Mouse (Mus musculus): ENCODE results near the gene Cic.

The Cic gene

GRCm38 (mm10) chr7:25267301-25267750, at the start of gene Cic:
Cic (plus strand) TSS chr7:25267704.
- peak; percentile 95 to 96 for DNase-seq (ENCODE audit: low spot score in 2 of 2)

DNA sequence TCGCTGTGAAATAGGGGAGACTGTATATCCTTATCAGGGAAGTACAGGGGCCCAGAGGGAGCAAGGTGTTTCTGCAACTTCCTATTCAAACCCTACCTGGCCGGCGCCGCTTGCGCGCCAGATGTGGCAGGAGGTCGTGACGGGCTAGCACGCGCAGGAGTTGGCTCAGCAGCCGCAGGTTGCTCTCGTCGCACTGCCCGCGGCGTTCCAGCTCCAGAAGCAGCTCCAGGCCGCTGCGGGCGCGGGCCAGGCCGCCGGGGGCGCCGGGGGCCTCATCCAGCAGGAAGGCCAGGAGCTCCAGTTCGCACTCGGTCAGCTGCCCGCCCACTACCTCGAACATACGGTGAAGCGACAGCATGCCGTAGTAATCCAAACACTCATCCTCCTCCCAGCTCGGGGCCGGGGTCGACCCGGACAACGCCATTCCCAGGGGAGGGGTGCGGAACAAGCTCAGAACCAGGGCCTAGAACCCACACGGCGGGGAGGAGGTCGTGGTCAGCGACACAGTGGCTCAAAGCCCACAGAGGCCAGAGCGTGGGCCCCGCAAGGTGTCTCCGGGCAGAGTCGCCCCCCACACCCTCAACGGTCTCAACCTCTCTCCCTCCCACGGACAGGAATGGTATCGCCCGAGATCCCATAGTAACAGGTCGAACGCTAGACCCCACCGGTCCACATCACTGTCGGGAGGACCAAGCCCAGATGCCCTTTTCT, 48.6 kb upstream of the Cic start:
- peak; percentile 66 to 85 for DNase-seq (ENCODE audit: low spot score in 2 of 2)

- no peak for DNase-seq (ENCODE audit: low spot score in 2 of 2)
These were observed 48.1 kb upstream of the Cic start for GRCm38 (mm10) chr7:25219416-25219750.

- DNase-seq (ENCODE audit: low spot score in 2 of 2) = peak; percentile 98 to 99
These were observed 47.6 kb upstream of the Cic start for GRCm38 (mm10) chr7:25219756-25220456.

DNA sequence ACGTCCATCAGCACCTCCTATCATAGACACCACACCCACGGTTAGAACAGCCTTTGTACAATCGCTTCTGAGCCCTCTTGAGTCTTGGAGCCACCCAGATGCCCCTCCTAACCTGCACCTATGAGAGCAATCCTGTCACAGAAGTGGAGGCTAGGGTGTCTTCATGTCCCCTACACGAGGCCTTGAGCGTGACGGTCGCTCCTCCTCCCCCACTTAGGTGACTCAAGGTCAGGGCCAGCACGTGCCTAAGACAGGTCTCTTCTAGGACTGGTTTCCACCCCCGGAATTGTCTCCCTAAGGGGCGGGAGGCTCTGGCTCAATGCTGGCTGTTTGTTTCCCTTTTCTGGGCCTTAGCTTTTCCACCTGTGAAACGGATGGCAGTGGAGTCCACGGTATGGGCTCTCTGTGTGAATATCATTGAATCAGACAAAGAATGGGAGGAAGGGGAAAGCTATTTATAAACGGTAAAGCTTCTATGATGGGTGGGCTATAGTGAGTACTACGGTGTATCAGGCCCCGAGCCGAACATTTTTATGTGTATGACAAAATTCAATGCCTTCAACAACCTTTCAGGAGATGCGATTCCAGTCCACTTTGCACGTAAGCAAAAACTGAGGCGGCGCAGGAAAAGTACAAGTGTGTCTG, 46.9 kb upstream of the Cic start, which contains the start of gene Dedd2:
Gene Dedd2, minus strand, starts transcription at position 159 of the 645 bp plus-strand sequence.
- peak in 1 of 2 experiments; percentile 48 for DNase-seq (ENCODE audit: low spot score in 2 of 2)

GRCm38 (mm10) chr7:25221102-25221883, 46.2 kb upstream of the Cic start, which contains the start of gene Zfp526:
Zfp526 (plus strand) TSS chr7:25221425.
- DNase-seq (ENCODE audit: low spot score in 2 of 2) = peak; percentile 97

- no peak for DNase-seq (ENCODE audit: low spot score in 2 of 2)
These were observed 45.1 kb upstream of the Cic start for GRCm38 (mm10) chr7:25222275-25222967.

- no peak for DNase-seq (ENCODE audit: low spot score in 2 of 2)
These were observed 39.8 kb upstream of the Cic start for GRCm38 (mm10) chr7:25227523-25228300.

GRCm38 (mm10) chr7:25230690-25231285, 36.7 kb upstream of the Cic start:
- DNase-seq (ENCODE audit: low spot score in 2 of 2) = no peak

GRCm38 (mm10) chr7:25232101-25232648, 35.3 kb upstream of the Cic start:
- no peak for DNase-seq (ENCODE audit: low spot score in 2 of 2)

DNA sequence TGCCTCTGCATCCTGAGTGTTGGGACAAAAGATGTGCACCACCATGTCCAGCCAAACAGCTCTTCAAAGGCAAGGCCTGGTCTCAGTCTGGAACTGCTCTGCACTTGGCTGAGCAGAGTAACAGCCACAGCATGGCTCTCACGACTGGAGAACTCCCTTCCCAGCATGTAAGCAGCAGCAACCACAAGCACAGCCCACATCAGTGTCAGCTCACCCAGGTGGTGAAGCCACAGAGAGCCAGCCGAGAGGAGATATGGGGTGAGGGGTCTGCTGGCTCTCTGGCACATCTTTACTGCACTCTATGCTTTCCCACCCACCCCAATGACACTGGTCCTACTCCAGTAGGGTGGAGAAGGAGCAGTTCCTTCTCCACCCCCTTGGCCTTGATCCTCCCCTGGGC, 34.4 kb upstream of the Cic start:
- DNase-seq (ENCODE audit: low spot score in 2 of 2) = no peak

GRCm38 (mm10) chr7:25235526-25235925, 32.0 kb upstream of the Cic start:
- no peak for DNase-seq (ENCODE audit: low spot score in 2 of 2)

GRCm38 (mm10) chr7:25237249-25238014, 30.1 kb upstream of the Cic start, which contains the start of gene Gsk3a:
Gsk3a (minus strand) TSS chr7:25237851.
- peak; percentile 97 to 98 for DNase-seq (ENCODE audit: low spot score in 2 of 2)

DNA sequence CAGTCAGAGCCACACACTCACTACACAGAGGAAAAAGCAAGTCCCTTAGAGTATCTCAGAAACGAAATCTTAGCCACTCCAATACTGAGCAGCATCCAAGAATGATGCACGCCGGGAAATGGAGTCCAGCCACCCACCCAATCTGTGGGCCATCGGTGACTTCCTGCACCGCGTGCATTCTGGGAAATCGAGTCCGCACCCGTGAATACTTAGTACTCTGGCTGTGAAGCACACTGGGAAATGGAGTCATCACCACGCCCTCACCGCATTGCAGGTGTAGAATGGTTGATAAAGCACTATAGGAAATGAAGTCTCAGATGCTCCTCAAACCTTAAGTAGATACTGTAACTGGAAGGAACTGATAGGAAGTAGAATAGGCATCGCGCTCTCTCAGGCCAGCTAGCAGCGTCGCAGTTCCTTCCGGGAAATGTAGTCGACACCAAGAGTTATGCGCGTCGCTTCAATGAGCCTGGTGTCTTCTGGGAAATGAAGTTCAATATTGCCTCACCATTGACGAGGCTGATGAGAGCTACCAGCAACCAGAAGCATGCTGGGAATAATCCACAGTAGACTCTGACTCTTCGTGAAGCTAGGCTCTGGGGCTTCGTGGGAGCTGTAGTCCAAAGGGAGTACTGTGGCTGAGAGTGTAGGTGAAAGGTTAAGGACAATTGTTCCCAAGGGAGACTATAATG, 29.3 kb upstream of the Cic start:
- DNase-seq (ENCODE audit: low spot score in 2 of 2) = peak; percentile 90 to 92

DNA sequence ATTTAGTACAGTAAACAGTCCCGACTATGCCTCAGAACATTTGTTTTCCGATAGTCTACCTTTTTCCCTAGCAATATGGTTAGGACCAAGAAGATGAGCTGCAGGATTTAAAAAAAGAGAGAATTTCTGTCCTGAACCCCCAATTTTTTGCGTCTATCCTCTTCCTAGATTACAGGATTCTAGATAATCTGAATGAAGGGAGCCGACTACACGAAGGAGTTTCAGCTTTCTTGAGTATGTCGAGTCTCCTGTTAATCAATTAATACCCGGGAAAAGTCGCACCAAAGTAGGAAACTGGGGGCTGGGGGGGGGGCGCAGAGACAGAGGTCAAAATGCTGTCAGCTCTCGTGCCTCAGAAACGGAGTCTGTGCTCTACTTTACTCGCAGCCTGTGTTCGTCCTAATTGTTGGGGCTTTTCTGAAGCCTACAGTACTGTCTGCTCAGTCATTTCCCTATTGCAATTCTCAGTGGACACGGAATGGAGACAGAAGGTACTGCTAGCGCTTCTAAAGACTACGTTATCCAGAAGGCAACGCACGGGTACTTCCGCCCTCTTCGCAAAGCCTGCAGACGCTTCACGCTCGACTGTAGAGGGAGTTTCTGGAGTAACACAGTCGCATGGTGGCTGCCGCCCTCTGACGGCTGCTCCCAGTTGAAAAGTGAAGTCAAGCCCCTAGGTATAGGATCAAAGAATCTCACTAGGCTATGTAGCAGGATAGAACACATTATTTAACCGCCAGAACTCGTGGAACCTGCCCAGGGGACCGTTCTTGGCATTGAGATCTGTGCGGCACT, 28.5 kb upstream of the Cic start:
- peak; percentile 83 to 89 for DNase-seq (ENCODE audit: low spot score in 2 of 2)

GRCm38 (mm10) chr7:25240631-25241030, 26.9 kb upstream of the Cic start:
- DNase-seq (ENCODE audit: low spot score in 2 of 2) = no peak

DNA sequence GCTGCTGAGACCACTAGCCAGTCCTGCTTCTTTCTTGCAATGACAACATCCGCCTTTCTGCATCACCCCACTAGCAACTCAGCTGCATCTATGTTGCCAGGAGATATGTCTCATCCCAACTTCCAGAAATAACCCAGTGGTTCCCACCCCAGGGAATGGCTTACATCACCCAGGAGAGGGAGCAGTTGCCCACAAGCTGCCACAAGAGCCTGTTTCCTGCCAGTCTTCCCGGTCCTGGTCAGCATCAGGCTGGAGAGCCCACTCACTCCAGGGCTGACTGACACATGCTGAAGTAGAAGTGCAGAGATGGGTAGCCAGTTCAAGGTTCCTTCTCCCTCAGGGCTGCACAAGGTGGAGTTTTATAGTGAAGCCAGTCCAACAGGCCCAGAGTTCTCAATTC, 26.4 kb upstream of the Cic start:
- DNase-seq (ENCODE audit: low spot score in 2 of 2) = no peak
